Mouse (Mus musculus): ENCODE results near the gene Pfdn2.

The Pfdn2 gene

DNA sequence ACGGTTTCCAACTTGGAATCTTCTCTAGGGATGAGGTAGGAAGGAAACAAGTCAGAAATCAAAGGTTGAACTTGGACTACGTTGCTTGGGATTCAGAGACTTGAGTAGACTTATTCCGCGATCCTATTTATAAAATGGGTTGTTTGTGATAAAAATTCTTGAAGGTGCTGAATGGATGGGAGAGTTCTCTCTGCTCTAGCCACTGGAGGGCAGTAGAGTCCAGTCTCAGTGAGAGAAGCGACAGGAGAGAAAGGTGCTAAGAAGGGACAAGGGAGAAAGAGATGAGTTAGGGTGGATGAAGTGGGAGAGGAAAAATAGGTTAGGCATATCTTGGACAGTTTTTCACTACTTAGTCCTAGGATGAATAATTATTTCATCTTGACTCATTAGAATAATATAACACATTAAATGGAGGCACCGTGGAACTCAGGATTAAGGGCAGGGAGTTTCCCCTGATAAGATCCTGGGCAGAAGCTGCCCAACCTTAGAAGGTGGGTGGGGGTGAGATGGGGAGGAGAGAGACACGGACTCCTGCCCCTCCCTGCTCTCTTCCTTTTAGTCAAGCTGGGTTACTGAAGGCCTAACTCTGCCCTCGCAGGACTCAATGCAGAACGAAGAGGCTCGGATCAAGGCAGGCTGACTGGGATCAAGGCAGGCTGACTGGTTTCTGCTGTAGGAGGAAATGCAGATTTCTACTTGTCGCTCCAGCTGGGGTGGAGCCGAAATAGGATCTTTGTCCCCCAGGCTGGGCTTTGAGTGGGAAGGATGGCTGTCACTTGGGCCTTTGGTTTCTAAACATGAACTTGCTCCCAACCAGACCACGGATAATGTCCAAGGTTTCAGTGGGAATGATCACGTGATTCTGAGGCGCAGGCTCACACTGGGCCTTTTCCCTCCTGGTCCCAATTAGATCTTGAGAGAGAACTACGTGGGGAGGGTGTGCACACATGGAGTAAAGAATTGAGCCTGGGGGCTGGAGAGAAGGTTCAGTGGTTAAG lies 15.9 kb downstream of the Pfdn2 start:
- TF ChIP-seq CTCF (conservative IDR thresholded peaks at IDR 0.05; ENCODE audit: low read length) (peak; percentile 77), POU5F1 (IDR thresholded peaks at IDR 0.05; ENCODE audit: borderline replicate concordance, low read length) (no peak), NANOG (IDR thresholded peaks at IDR 0.05; ENCODE audit: borderline replicate concordance, low read length) (no peak)
- Histone ChIP-seq H3K4me1 (replicated peaks; ENCODE audit: low read depth, low read length) (peaks cover 49% of the 10 kb centered on the region), H3K27me3 (ENCODE audit: insufficient read depth, low read length) (no peaks in the 10 kb centered on the region), H3K9me3 (ENCODE audit: low read length) (no peaks in the 10 kb centered on the region), H3K36me3 (ENCODE audit: insufficient read depth, low read length) (peaks cover 34% of the 10 kb centered on the region), H3K4me3 (replicated peaks; ENCODE audit: low read length) (peak overlapping the region; percentile 82)

DNA sequence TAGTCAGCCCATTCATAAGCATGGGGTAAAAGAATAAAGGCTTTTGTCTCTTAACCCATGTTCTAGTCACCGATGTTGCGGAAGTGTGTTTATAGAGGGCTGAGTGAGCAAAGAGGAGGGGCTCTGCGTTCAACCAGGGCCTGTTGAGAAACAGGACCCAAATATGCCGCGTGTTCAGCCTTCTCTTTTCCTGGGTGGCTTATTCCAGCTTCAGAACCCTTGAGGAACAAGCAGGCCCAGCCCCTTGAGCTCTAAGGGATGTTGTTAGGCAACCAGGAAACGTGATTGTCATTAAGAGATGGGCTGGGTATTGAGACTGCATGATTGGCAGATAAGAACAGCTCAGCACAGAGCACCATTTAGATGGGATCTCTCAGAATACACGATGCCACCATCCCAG lies 20.5 kb downstream of the Pfdn2 start:
- Histone ChIP-seq H3K4me3 (replicated peaks; ENCODE audit: low read length) (no peak overlapping the region), H3K27me3 (ENCODE audit: insufficient read depth, low read length) (peaks cover 14% of the 10 kb centered on the region), H3K9me3 (ENCODE audit: low read length) (no peaks in the 10 kb centered on the region), H3K36me3 (ENCODE audit: insufficient read depth, low read length) (no peaks in the 10 kb centered on the region), H3K4me1 (replicated peaks; ENCODE audit: low read depth, low read length) (peaks cover 57% of the 10 kb centered on the region)
- TF ChIP-seq NANOG (IDR thresholded peaks at IDR 0.05; ENCODE audit: borderline replicate concordance, low read length) (no peak), POU5F1 (IDR thresholded peaks at IDR 0.05; ENCODE audit: borderline replicate concordance, low read length) (no peak), CTCF (conservative IDR thresholded peaks at IDR 0.05; ENCODE audit: low read length) (no peak)

- H3K36me3 ChIP-seq (ENCODE audit: insufficient read depth, low read length): no peaks in the 10 kb centered on the region
- H3K4me1 ChIP-seq (replicated peaks; ENCODE audit: low read depth, low read length): peaks cover 85% of the 10 kb centered on the region
- H3K9me3 ChIP-seq (ENCODE audit: low read length): no peaks in the 10 kb centered on the region
- no peak for TF ChIP-seq POU5F1 (IDR thresholded peaks at IDR 0.05; ENCODE audit: borderline replicate concordance, low read length)
- TF ChIP-seq NANOG (IDR thresholded peaks at IDR 0.05; ENCODE audit: borderline replicate concordance, low read length): no peak
- TF ChIP-seq CTCF (conservative IDR thresholded peaks at IDR 0.05; ENCODE audit: low read length): 0 out of 2 replicates have a peak, but pooled peaks have one; percentile 7
- peak within 1 kb of the TSS; percentile 57 for H3K4me3 ChIP-seq (replicated peaks; ENCODE audit: low read length)
- peaks cover 14% of the 10 kb centered on the region for H3K27me3 ChIP-seq (ENCODE audit: insufficient read depth, low read length)
Observed at GRCm38 (mm10) chr1:171369845-171370556, 24.5 kb downstream of the Pfdn2 start, which contains the start of gene Nectin4. Gene Nectin4 (plus strand): TSS chr1:171370099.

DNA sequence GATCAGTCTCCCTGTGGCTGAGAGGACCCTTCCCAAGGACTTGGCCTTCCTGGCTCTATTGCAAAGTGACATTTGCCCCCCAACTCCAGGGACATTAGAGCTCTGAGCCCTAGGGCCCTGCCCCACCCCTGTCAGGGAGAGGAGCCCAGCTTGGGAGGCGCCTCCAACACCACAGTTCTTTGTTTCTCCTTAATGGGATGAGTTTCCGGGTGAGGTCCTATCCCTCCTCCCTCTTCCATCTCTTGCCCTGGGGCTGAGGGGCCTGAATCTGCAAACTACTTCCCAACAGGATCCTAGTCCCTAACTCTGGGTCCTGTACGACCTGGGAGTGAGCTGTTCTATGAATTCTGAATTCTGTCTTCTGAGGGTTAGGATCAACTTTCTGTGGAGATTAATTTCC lies 27.4 kb downstream of the Pfdn2 start:
- Histone ChIP-seq H3K4me3 (replicated peaks; ENCODE audit: low read length) (peak overlapping the region; percentile 20; the same call in 1 of the 2 replicates), H3K4me1 (replicated peaks; ENCODE audit: low read depth, low read length) (peaks cover 85% of the 10 kb centered on the region), H3K9me3 (ENCODE audit: low read length) (no peaks in the 10 kb centered on the region), H3K36me3 (ENCODE audit: insufficient read depth, low read length) (no peaks in the 10 kb centered on the region), H3K27me3 (ENCODE audit: insufficient read depth, low read length) (peaks cover 14% of the 10 kb centered on the region)
- TF ChIP-seq CTCF (conservative IDR thresholded peaks at IDR 0.05; ENCODE audit: low read length) (no peak), NANOG (IDR thresholded peaks at IDR 0.05; ENCODE audit: borderline replicate concordance, low read length) (no peak), POU5F1 (IDR thresholded peaks at IDR 0.05; ENCODE audit: borderline replicate concordance, low read length) (no peak)

- Histone ChIP-seq H3K9me3 (ENCODE audit: low read length) (no peaks in the 10 kb centered on the region), H3K4me1 (replicated peaks; ENCODE audit: low read depth, low read length) (peaks cover 85% of the 10 kb centered on the region), H3K27me3 (ENCODE audit: insufficient read depth, low read length) (peaks cover 21% of the 10 kb centered on the region), H3K36me3 (ENCODE audit: insufficient read depth, low read length) (no peaks in the 10 kb centered on the region), H3K4me3 (replicated peaks; ENCODE audit: low read length) (peak overlapping the region; percentile 20; the same call in 1 of the 2 replicates)
- TF ChIP-seq CTCF (conservative IDR thresholded peaks at IDR 0.05; ENCODE audit: low read length) (no peak), POU5F1 (IDR thresholded peaks at IDR 0.05; ENCODE audit: borderline replicate concordance, low read length) (no peak), NANOG (IDR thresholded peaks at IDR 0.05; ENCODE audit: borderline replicate concordance, low read length) (no peak)
Observed at GRCm38 (mm10) chr1:171373946-171374345, 28.5 kb downstream of the Pfdn2 start.

- TF ChIP-seq NANOG (IDR thresholded peaks at IDR 0.05; ENCODE audit: borderline replicate concordance, low read length) (no peak), POU5F1 (IDR thresholded peaks at IDR 0.05; ENCODE audit: borderline replicate concordance, low read length) (no peak), CTCF (conservative IDR thresholded peaks at IDR 0.05; ENCODE audit: low read length) (no peak)
- Histone ChIP-seq H3K36me3 (ENCODE audit: insufficient read depth, low read length) (no peaks in the 10 kb centered on the region), H3K9me3 (ENCODE audit: low read length) (no peaks in the 10 kb centered on the region), H3K4me3 (replicated peaks; ENCODE audit: low read length) (peak overlapping the region; percentile 46), H3K4me1 (replicated peaks; ENCODE audit: low read depth, low read length) (peaks cover 88% of the 10 kb centered on the region), H3K27me3 (ENCODE audit: insufficient read depth, low read length) (peaks cover 20% of the 10 kb centered on the region)
Observed at GRCm38 (mm10) chr1:171375646-171376097, 30.2 kb downstream of the Pfdn2 start.

DNA sequence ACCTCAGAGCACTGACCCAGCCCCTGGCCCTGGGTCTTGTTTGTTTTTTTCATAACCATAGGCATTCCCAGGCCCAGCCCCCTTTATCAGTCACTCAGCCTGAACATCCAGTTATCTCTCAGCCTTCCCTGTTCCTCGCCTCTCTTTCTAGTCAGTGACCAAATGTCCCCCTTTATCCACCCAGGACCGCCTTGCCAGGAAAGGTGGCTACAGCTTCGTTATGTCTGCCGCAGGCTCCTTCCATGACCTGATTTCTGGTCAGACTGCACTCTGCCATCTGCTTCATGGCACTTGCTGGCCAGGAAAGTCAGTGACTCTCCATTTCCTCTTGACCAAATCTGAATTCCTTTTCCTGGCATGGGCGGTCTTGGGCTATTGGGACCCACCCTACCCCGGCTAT lies 32.8 kb downstream of the Pfdn2 start:
- TF ChIP-seq CTCF (conservative IDR thresholded peaks at IDR 0.05; ENCODE audit: low read length) (no peak), POU5F1 (IDR thresholded peaks at IDR 0.05; ENCODE audit: borderline replicate concordance, low read length) (no peak), NANOG (IDR thresholded peaks at IDR 0.05; ENCODE audit: borderline replicate concordance, low read length) (no peak)
- Histone ChIP-seq H3K27me3 (ENCODE audit: insufficient read depth, low read length) (peaks cover 30% of the 10 kb centered on the region), H3K9me3 (ENCODE audit: low read length) (no peaks in the 10 kb centered on the region), H3K36me3 (ENCODE audit: insufficient read depth, low read length) (no peaks in the 10 kb centered on the region), H3K4me3 (replicated peaks; ENCODE audit: low read length) (no peak overlapping the region), H3K4me1 (replicated peaks; ENCODE audit: low read depth, low read length) (peaks cover 70% of the 10 kb centered on the region)
